Mouse (Mus musculus): ENCODE measurements around the gene 1700017N19Rik.

- TF ChIP-seq TCF12 (IDR thresholded peaks at IDR 0.05; ENCODE audit: low read depth, low read length) (no peak), ELF1 (IDR thresholded peaks at IDR 0.05; ENCODE audit: low read depth, low read length) (no peak), ZC3H11A (IDR thresholded peaks at IDR 0.05; ENCODE audit: low read depth, low read length) (no peak), HCFC1 (IDR thresholded peaks at IDR 0.05; ENCODE audit: low read depth, low read length) (no peak), CTCF (conservative IDR thresholded peaks at IDR 0.05 in 1 of 2, IDR thresholded peaks at IDR 0.05 in 1 of 2; ENCODE audit: low read depth in 2 of 2, low read length in 2 of 2) (no peak), KAT2A (IDR thresholded peaks at IDR 0.05; ENCODE audit: insufficient replicate concordance, low read length) (no peak), RAD21 (IDR thresholded peaks at IDR 0.05; ENCODE audit: low read depth, low read length) (no peak), POLR2A (IDR thresholded peaks at IDR 0.05; ENCODE audit: low read depth, low read length) (no peak)
Observed at GRCm38 (mm10) chr10:100556566-100557175, 33.6 kb upstream of the 1700017N19Rik start.
